Mouse (Mus musculus) kidney, adult 2 months (tissue): Measurements from ENCODE around the gene Crxos.

Experiments
- CTCF ChIP-seq: fragments of 200-500 bp; conservative IDR thresholded peaks from 2 replicates; pipeline ENCODE4 v1.5.1; 2011; ENCODE audit warnings: low read depth, mild to moderate bottlenecking, control low read depth, low read length, moderate library complexity, mixed read lengths; ENCODE audit not compliant: insufficient read depth, insufficient read length
- POLR2A ChIP-seq: fragments of 200-500 bp; IDR thresholded peaks from one replicate; pipeline ENCODE4 v1.6.1; 2011; ENCODE audit warnings: low read depth, low read length, control low read depth

DNA sequence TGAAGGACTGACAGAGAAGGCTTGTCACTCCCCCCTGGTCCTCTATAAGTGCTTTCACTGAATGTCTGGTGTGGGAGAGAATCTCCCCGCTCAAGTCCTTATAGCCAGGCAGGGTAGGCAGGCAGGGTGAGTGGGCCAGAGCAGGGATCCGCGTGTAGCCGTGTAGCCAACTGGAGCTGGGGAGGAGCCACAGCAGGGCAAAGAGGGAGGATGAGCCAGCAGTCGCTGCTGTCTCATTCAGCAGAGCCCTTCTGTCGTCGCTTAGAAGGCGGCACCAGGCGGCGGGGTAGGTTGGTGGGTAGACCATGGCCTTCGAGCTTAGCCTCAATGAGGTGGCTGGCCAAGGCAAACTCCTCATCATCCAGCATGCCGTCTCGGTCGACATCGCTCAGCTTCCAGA, 67.6 kb downstream of the Crxos start:
- TF ChIP-seq CTCF, result no peak
- no peak for TF ChIP-seq POLR2A
